Mouse (Mus musculus) hindbrain, embryonic 15.5 days (tissue): ENCODE results near the gene Arpc1a. TPM values are rescaled to one million over a fixed set of nuclear protein-coding genes. Genes with fewer than 3 reads are reported as not detected.
"Not testable (repeated sequence)": the region's sequence is repeated elsewhere in the genome, so short reads cannot be mapped to it uniquely, and the experiment has no call there.

ENCODE experiments used
- ATAC-seq: fragments of 200-750 bp; cut with Nextera tagmentation; 2 replicates; pipeline ENCODE4 v1.8.0; 2017; ENCODE audit warnings: low read depth, moderate number of reproducible peaks, moderate TSS enrichment; ENCODE audit not compliant: low FRiP score
- H3K27ac ChIP-seq: fragments of 300-500 bp; sonication (generic); replicated peaks from 2 replicates; pipeline ENCODE4 v1.5.1; 2015; ENCODE audit warnings: mild to moderate bottlenecking, inconsistent platforms
- H3K27me3 ChIP-seq: fragments of 300-500 bp; sonication (generic); 2 replicates; pipeline ENCODE4 v1.6.1; 2015; ENCODE audit warnings: control low read depth, inconsistent platforms
- H3K36me3 ChIP-seq: fragments of 300-500 bp; sonication (generic); 2 replicates; pipeline ENCODE4 v1.6.1; 2015; ENCODE audit warnings: control low read depth, inconsistent platforms
- H3K4me1 ChIP-seq: fragments of 300-500 bp; sonication (generic); replicated peaks from 2 replicates; pipeline ENCODE4 v1.6.1; 2015; ENCODE audit warnings: control low read depth, inconsistent platforms
- H3K4me2 ChIP-seq: fragments of 300-500 bp; sonication (generic); 2 replicates; pipeline ENCODE4 v1.6.1; 2015; ENCODE audit warnings: moderate library complexity, mild to moderate bottlenecking, inconsistent platforms
- H3K4me3 ChIP-seq: fragments of 300-500 bp; sonication (generic); 2 replicates; pipeline ENCODE4 v1.5.1; 2015; ENCODE audit warnings: mild to moderate bottlenecking, inconsistent platforms
- H3K9ac ChIP-seq: fragments of 300-500 bp; sonication (generic); 2 replicates; pipeline ENCODE4 v1.6.1; 2015; ENCODE audit warnings: inconsistent platforms
- H3K9me3 ChIP-seq: fragments of 300-500 bp; sonication (generic); 2 replicates; pipeline ENCODE4 v1.6.1; 2016; ENCODE audit warnings: control low read depth, inconsistent platforms
- WGBS: fragments of 180-500 bp; shearing (Covaris S2); methylation state at CpG from one replicate; pipeline ENCODE4 v1.1.7; 2015; 5-methylcytosine and 5-hydroxymethylcytosine counted together
- polyA plus RNA-seq: library from polyadenylated mRNA; unstranded; fragments of >200 nt; fragmentation: Nextera tagmentation; extraction: Ambion mirVana; gene quantifications from 2 replicates; pipeline ENCODE4 v1.2.1, GENCODE M21; 2015

Gene Arpc1a
- polyA plus RNA-seq = 234 and 236 TPM in 2 replicates

- H3K36me3 ChIP-seq = no peaks in the 10 kb centered on the region
- peak; percentile 96 for ATAC-seq
- H3K27me3 ChIP-seq = no peaks in the 10 kb centered on the region
- H3K9me3 ChIP-seq = no peaks in the 10 kb centered on the region
- H3K4me1 ChIP-seq = peaks cover 21% of the 10 kb centered on the region
- peak within 1 kb of the TSS; percentile 90 for H3K4me2 ChIP-seq
- H3K9ac ChIP-seq = peak within 1 kb of the TSS; percentile 96
- H3K4me3 ChIP-seq = peak within 1 kb of the TSS; percentile 88
- under 1% methylated on average over 52 of the region's 54 CpGs for WGBS
- H3K27ac ChIP-seq = peak within 1 kb of the TSS; percentile 81
Observed at GRCm38 (mm10) chr5:145083632-145084451, at the start of gene Arpc1a, which contains the start of gene Kpna7. TSS of gene Arpc1a (plus strand) at chr5:145083830. TSS of gene Kpna7 (minus strand) at chr5:145084030.

- Histone ChIP-seq H3K27me3 (no peaks in the 10 kb centered on the region), H3K9ac (no peak overlapping the region), H3K4me3 (no peak overlapping the region), H3K27ac (no peak overlapping the region), H3K4me1 (no peaks in the 10 kb centered on the region), H3K4me2 (no peak overlapping the region), H3K9me3 (no peaks in the 10 kb centered on the region), H3K36me3 (no peaks in the 10 kb centered on the region)
- 40% methylated on average over 4 of the region's 4 CpGs for WGBS
- ATAC-seq = no peak
Observed at GRCm38 (mm10) chr5:145041628-145042027, 42.0 kb upstream of the Arpc1a start.

GRCm38 (mm10) chr5:145042690-145043089, 40.9 kb upstream of the Arpc1a start, which contains the start of gene 1700018F24Rik:
TSS of gene 1700018F24Rik (plus strand) at chr5:145042990.
- not testable (repeated sequence) for H3K4me2 ChIP-seq, H3K36me3 ChIP-seq, H3K4me3 ChIP-seq, H3K27me3 ChIP-seq, H3K27ac ChIP-seq, ATAC-seq, H3K9me3 ChIP-seq, H3K4me1 ChIP-seq, H3K9ac ChIP-seq
- WGBS = 82% methylated on average over 3 of the region's 3 CpGs

GRCm38 (mm10) chr5:145054187-145054586, 29.4 kb upstream of the Arpc1a start:
- not testable (repeated sequence) for H3K4me1 ChIP-seq, H3K4me2 ChIP-seq, H3K27me3 ChIP-seq, H3K4me3 ChIP-seq, H3K27ac ChIP-seq, H3K9ac ChIP-seq, H3K9me3 ChIP-seq, ATAC-seq, H3K36me3 ChIP-seq
- 93% methylated on average over 3 of the region's 3 CpGs for WGBS

GRCm38 (mm10) chr5:145057907-145058306, 25.7 kb upstream of the Arpc1a start:
- no peak overlapping the region for H3K9ac ChIP-seq
- H3K4me3 ChIP-seq = no peak overlapping the region
- H3K27me3 ChIP-seq = no peaks in the 10 kb centered on the region
- no peaks in the 10 kb centered on the region for H3K4me1 ChIP-seq
- no peaks in the 10 kb centered on the region for H3K9me3 ChIP-seq
- no peak overlapping the region for H3K27ac ChIP-seq
- WGBS = 76% methylated on average over 8 of the region's 8 CpGs
- ATAC-seq = no peak
- H3K4me2 ChIP-seq = no peak overlapping the region
- no peaks in the 10 kb centered on the region for H3K36me3 ChIP-seq

- Histone ChIP-seq H3K27ac (no peak overlapping the region), H3K4me1 (no peaks in the 10 kb centered on the region), H3K9ac (no peak overlapping the region), H3K9me3 (no peaks in the 10 kb centered on the region), H3K27me3 (no peaks in the 10 kb centered on the region), H3K4me3 (no peak overlapping the region), H3K4me2 (no peak overlapping the region), H3K36me3 (no peaks in the 10 kb centered on the region)
- 88% methylated on average over 7 of the region's 7 CpGs for WGBS
- ATAC-seq = no peak
Observed at GRCm38 (mm10) chr5:145058722-145059121, 24.9 kb upstream of the Arpc1a start.

GRCm38 (mm10) chr5:145059524-145059923, 24.1 kb upstream of the Arpc1a start:
- no peaks in the 10 kb centered on the region for H3K9me3 ChIP-seq
- 71% methylated on average over 2 of the region's 2 CpGs for WGBS
- no peak for ATAC-seq

GRCm38 (mm10) chr5:145064765-145065340, 18.8 kb upstream of the Arpc1a start:
- no peaks in the 10 kb centered on the region for H3K4me1 ChIP-seq
- WGBS = 94% methylated on average over 1 of the region's 1 CpGs
- no peak overlapping the region for H3K9ac ChIP-seq
- H3K4me3 ChIP-seq = no peak overlapping the region
- no peak for ATAC-seq
- no peak overlapping the region for H3K27ac ChIP-seq
- H3K9me3 ChIP-seq = no peaks in the 10 kb centered on the region
- H3K4me2 ChIP-seq = no peak overlapping the region
- H3K27me3 ChIP-seq = 0 out of 2 replicates have a peak, but pooled peaks cover 3% of the 10 kb centered on the region
- H3K36me3 ChIP-seq = no peaks in the 10 kb centered on the region

More at GRCm38 (mm10) chr5:145059524-145059923, 24.1 kb upstream of the Arpc1a start:
- Histone ChIP-seq H3K4me3 (no peak overlapping the region), H3K27me3 (no peaks in the 10 kb centered on the region), H3K36me3 (no peaks in the 10 kb centered on the region), H3K4me1 (no peaks in the 10 kb centered on the region), H3K9ac (no peak overlapping the region), H3K4me2 (no peak overlapping the region), H3K27ac (no peak overlapping the region)

- WGBS = 55% methylated on average over 3 of the region's 3 CpGs
- H3K27ac ChIP-seq = no peak overlapping the region
- H3K4me3 ChIP-seq = no peak overlapping the region
- H3K36me3 ChIP-seq = no peaks in the 10 kb centered on the region
- no peak overlapping the region for H3K4me2 ChIP-seq
- no peak for ATAC-seq
- no peaks in the 10 kb centered on the region for H3K4me1 ChIP-seq
- no peak overlapping the region for H3K9ac ChIP-seq
- 0 out of 2 replicates have a peak, but pooled peaks cover 3% of the 10 kb centered on the region for H3K27me3 ChIP-seq
- H3K9me3 ChIP-seq = no peaks in the 10 kb centered on the region
Observed at GRCm38 (mm10) chr5:145068863-145069262, 14.8 kb upstream of the Arpc1a start.

GRCm38 (mm10) chr5:145069707-145070106, 13.9 kb upstream of the Arpc1a start:
- 2% methylated on average over 5 of the region's 5 CpGs for WGBS
- no peak overlapping the region for H3K9ac ChIP-seq
- H3K27me3 ChIP-seq = 0 out of 2 replicates have a peak, but pooled peaks cover 3% of the 10 kb centered on the region
- no peak overlapping the region for H3K4me3 ChIP-seq
- H3K27ac ChIP-seq = no peak overlapping the region
- H3K4me1 ChIP-seq = no peaks in the 10 kb centered on the region
- no peaks in the 10 kb centered on the region for H3K36me3 ChIP-seq
- no peaks in the 10 kb centered on the region for H3K9me3 ChIP-seq
- ATAC-seq = no peak
- no peak overlapping the region for H3K4me2 ChIP-seq

- 0 out of 2 replicates have a peak, but pooled peaks cover 3% of the 10 kb centered on the region for H3K27me3 ChIP-seq
- H3K4me2 ChIP-seq = no peak overlapping the region
- 54% methylated on average over 6 of the region's 6 CpGs for WGBS
- H3K9me3 ChIP-seq = no peaks in the 10 kb centered on the region
- no peak for ATAC-seq
- H3K27ac ChIP-seq = no peak overlapping the region
- no peaks in the 10 kb centered on the region for H3K4me1 ChIP-seq
- H3K4me3 ChIP-seq = no peak overlapping the region
- H3K36me3 ChIP-seq = no peaks in the 10 kb centered on the region
- no peak overlapping the region for H3K9ac ChIP-seq
Observed at GRCm38 (mm10) chr5:145071342-145071741, 12.3 kb upstream of the Arpc1a start.

- H3K4me3 ChIP-seq = no peak overlapping the region
- H3K27me3 ChIP-seq = no peaks in the 10 kb centered on the region
- no peak for ATAC-seq
- H3K9me3 ChIP-seq = no peaks in the 10 kb centered on the region
- 63% methylated on average over 3 of the region's 3 CpGs for WGBS
- no peak overlapping the region for H3K4me2 ChIP-seq
- no peak overlapping the region for H3K9ac ChIP-seq
- no peaks in the 10 kb centered on the region for H3K36me3 ChIP-seq
- H3K27ac ChIP-seq = no peak overlapping the region
- H3K4me1 ChIP-seq = no peaks in the 10 kb centered on the region
Observed at GRCm38 (mm10) chr5:145075081-145075480, 8.5 kb upstream of the Arpc1a start.
